Mouse (Mus musculus) cerebellum, postnatal 36 days (tissue): ENCODE results near the gene Pelo.

Experiments used
- DNase-seq, 2 experiments: peaks; one replicate each; pipeline ENCODE4 v3.0.0; 2021 to 2022; ENCODE audit warnings: mixed read lengths in 2 of 2

Pelo gene

DNA sequence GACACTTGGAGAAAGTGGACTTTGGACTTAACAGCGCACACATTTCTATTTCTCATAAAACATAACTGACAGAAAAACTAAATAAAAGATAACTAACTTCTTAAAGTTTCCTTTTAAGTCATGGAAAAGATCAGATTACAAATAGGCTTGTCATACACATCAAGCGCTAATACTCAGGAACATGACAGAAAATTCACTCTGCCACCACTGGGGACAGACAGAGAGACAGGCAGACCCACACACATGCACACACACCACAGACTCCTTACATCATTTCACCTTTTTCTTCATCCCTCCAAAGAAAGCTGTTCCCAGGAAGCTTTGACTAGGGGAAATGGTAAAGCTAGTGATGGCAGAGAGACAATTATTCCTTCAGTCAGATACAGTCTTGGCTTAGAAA, 5.4 kb upstream of the Pelo start:
- no peak for DNase-seq

DNA sequence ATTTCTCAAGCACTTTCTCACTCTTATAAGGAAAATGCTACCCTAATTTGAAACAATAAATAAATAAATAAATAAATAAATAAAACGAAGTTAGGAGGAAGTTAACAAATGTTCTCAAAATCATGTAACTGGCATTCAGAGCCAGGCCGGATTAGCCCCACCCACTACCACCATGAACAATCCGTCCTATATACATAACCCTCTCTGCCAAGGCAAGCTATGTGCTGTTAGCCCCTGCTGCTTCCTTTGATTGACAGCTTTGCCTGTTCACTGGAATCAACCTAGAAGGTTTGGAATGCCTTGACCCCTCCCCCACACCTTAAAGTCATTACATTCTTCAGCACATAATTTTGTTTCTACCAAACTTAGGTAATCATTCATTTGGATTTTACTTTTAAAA, 1.5 kb upstream of the Pelo start:
- no peak for DNase-seq

DNA sequence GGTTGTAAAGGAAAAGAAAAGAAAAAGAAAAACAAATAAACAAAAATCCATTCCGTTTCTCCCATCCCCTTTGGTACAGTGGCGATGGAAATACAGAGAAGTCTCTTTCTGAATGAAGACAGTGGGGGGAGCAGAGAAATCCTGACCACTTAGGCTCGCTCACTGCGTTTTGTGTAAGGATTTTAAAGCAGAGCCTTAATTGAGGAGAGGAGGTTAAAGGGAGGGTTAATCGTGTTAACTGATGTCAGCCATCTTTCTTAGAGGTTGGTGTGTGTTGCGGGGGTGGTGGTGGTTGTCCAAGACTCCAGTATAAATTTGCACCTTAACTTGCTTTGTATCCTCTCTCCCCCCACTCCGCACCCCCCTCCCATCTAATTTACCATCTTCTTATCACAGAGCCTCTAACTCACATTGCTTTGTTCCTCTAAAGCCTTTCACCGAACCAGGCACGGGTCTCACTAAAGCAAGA, 1.0 kb upstream of the Pelo start:
- no peak for DNase-seq

DNA sequence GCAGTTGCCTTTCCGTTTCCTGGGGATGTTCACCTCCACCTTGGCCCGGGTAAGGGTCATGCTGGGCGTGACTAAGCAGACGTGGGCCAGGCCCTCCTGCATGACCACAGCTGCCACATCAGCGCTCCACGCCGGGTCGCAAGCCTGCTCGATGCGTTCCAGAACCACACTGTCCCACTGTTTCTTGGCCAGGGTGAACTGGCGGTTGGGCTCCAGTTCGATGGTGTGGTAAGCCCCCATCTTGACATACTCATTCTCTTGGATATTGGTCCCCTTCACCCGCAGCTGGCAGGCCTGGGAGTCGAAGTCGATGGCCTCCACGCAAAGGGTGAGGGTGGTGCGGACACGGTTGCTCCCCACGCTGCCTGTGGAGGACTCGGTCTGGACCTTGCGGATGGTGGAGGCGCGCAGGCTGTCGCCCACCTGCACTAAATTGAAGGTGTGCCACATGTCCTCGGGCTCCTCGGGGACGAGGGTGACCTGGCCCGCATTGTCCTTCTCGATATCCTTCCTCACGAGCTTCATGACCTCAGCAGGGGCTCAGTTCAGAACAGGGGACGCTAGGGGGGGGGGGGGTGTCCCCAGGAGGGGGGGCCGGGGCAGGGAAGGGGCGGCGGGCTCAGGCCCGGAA, 476 bp downstream of the Pelo start:
- DNase-seq: peak; percentile 29 to 33

DNA sequence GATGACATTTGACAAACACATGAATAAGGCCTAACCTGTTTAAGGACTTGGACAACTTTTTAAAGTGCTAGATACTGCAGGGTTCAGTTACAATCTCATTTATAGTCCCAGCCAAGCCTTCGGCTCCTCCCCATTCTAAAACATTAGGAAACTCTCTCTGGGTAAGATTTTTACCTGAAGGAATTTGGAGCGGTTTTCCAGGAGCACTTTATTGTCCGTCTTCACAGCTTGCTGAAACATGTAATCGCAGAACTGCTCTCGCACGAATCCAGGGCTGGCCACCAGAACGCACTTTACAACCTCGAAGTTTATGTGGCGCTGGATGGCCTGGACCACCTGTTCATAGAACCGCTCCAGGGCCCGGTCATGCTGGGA, 979 bp downstream of the Pelo start:
- DNase-seq: no peak

DNA sequence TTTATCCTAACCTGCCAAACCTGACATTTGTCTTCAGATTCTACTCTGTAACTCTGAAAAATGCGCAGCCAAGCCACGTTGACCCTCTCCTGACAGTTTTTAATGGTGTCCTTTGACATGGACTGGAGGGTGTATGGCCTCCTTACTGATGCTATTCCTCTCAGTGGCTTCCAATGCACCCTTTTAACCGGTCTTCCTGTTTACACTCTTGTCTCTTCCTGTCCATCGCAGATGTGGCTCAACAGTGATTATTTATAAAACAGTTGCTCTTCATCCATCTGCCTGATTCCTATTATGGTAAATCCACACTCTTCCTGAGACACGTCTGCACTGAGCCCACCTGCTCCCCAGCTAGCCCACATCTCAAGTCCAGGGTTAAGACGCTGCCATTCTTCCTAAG, 4.0 kb downstream of the Pelo start:
- DNase-seq: no peak

DNA sequence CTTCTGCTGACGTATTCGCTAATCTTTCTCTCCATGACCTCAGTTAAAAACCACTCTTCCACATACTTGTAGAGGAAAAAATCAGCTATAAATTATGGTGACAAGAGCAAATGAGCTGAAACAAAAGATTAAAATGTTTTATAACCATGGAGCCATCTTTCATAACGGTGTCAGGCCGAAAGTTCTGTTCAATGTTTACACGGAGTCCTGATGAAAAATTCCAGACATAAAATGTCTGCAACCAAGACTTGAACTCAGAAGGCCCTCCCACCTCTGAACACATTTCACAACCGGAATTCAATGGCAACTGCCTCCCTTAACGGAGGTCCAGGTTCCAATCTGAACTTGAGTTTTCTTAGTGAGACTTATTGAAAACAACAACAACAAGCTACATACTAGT, 7.6 kb downstream of the Pelo start:
- no peak for DNase-seq

DNA sequence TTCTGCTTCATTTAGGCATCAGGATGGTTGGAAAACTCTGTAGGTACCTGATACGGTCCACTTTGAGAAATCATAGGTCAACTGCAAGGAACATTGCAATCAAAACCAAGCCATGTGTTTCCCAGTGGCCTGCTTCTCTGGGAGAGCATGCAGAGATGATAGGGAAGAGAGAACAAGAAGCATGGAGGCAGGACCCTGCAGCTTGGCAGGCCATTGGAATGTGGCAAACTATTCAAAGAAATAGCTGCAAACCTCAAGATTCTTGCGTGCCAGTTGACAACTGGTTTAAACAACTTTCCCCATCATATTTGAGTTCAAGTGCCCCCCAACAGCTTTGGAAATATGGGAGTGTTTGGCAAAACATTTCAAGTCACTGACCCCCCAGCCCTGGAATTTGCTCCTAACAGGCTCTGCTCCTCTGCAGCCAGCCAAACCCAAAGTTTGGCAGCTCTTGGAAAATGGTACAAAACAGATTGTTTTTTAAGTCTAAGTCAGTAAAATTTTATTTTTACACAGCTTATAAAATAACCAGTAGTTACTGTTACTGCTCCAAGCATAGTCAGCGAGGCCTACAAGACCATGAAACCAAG, 9.9 kb downstream of the Pelo start:
- no peak for DNase-seq

DNA sequence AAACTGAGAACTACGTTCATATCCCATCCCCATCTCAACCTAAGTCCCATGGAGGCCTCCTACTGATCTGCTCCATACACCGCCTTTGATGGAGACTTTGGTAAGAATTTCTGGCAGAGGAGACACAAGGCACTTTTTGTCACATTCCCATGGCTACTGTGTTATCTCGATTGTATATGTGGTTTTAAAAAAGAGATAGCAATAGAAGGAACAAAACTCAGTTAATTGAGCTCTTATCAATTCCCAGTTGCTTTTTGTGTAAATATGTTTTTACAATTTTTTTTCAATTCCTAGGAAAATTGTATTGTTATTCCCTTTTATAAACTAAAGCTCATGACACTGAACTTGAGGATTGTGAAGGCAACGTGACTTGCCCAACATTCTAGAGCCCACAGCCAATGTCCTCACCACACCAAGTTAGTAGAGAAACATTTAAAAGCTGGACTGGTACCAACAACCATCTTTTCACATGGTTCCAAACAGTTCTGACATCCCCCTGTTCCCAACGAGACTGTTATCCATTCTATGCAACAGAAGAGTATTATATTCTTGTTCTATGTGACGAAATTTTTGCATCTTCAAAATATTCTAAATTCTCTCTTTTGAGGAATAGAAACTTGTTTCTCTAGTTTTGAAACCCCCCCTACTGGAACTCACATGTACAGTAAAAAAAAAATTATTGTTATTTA, 10.8 kb downstream of the Pelo start:
- DNase-seq: no peak

DNA sequence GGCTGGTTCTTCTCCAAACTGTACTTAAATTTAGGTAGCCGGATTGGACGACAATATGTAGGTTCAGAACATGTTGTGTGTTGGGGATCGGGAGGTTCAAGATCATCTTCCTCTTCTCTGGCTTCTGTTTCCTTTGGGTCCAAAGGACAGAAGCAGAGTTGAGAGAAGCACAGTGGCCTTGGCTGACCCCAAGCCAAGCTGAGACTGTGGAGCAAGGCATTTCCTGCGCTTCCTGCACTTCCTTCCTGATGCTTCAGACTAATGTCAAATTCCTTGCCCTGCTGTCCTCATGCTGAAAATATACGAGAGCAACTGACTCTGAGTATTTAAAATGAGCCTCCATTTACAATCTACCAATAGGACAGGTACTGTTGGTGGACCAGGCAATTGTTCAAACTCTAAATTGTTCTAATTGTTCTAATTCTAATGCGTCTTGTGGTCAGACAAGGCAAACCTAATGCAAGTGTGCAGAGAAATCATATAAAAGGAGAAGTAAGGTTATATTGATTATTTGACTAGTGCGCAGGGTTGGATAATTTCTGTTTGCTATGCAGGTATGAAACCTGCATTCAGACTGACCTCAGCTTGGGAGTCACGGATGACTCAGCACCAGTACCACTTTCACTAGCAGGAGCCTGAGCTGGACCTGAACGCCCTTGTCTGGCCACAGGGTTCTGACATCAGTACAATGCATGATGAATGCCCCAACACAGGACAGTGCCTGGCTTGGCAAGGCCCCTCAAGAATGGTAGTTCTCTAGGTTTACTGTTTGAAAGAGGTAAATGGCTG, 12.4 kb downstream of the Pelo start:
- DNase-seq: no peak

DNA sequence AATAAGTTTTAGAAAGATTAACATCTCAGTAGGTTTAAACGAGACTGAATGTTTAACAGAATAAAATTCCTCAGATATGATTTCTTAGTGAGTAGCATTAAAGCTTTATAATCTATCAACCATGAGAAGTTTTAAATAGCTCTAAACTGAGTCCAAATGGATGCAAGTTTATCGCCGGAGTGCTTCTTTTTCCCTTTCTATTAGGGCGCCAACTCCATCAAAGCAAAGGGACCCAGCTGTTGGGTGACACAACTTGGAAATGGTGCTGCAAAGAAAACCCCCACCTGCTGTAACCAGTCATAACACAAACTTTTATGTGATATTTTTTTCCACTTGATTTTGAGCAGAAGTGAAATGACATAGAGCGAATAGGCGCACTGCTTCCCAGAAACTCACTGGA, 17.6 kb downstream of the Pelo start:
- DNase-seq: no peak

DNA sequence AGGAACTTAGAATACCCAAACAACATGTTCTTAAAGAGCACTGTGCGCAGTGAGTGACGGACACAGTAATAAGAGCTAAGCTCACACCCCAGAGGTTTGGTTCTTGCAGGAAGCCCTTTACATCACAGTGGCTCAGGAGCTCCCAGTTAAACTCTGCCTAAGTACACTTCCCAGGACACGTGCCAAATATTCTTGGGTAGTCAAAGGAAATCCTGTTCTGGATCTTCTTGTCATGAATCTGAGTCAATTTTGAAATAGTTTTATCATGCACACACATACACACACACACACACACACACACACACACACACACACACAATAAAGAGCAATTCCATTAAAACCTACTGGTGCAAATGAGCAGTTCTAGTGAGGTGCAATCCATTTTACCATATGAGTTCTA, 18.6 kb downstream of the Pelo start:
- no peak for DNase-seq

DNA sequence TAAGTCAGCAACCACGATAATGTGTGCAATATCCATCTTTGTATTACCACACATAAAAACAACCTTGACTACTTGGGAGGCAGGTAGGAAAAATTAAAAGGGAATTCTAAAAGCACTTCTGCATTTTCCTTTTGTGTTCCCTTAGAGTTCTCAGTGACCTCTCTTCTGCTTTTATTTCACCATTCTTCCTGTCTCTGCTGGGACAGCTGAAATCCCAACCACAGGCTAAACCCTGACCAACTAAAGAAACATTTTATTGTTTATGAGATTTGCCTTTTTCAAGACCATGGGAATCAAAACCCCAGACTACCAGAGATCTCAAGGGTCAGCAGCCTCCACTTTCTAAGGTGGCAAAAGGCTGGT, 22.0 kb downstream of the Pelo start:
- no peak for DNase-seq

DNA sequence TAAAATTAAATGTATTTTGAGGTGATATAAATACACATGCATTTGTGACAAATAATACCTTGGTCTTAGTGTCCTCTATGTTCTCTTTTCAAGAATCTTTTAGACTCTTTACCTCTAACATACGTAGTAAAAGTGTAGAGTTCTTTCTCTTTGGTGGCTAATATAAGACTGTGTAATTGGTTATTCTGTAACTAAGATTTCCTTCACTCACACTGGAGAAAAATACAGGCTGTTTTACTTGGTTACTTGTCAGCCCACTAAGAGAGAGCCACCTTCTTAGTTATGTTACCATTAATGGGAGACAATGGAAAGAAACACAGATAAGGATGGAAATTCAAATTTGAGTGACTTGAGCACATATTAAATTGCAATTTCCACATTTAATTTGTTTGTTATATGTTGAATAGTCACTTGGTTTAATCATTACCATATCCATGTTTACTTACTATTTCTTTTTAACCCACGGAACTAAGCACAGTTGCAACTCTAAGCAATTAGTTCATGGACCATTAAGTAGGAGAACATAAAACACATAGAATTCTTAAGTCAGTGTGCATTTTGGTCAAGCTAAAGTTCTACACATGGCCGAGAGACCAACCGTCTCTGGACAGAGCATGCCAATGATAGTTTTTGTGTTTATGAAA, 22.5 kb downstream of the Pelo start:
- DNase-seq: no peak

DNA sequence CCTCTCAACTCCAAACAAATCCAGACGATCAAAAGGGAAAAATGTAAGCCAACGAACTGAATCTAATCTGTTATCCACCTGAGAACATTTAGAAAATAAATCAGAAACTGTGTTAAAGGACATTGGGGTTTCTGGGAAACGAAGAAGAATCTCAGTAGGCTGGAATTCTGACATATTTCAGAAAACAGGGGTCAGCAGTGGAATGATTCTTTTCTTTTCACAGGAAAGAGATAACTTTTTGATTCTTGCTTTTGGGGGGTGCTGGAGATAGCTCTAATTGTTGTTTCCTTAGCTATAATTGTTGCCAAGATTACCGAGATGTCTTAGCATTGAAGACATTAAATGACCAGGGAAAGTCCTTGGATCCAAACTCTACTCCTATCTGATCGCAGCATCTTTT, 32.4 kb downstream of the Pelo start:
- no peak for DNase-seq

DNA sequence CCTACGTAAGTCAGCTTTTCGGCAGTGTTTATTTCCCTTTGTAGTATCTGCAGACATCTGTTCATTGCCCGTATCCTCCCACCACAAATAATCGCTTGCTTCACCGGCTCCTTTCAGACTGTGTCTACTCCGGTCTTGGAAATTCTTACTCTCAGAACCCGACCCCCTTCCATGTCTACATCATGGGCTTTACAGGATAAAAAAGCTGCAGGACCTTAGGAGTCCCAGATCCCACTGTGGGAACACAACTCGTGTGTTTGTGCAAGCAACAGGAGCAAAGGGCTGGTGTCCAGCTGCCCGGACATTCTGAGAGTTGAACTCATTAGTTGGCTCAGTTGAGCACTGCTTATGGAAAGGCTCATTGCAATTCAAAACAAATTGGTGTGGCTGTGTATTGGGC, 35.2 kb downstream of the Pelo start:
- DNase-seq: no peak

DNA sequence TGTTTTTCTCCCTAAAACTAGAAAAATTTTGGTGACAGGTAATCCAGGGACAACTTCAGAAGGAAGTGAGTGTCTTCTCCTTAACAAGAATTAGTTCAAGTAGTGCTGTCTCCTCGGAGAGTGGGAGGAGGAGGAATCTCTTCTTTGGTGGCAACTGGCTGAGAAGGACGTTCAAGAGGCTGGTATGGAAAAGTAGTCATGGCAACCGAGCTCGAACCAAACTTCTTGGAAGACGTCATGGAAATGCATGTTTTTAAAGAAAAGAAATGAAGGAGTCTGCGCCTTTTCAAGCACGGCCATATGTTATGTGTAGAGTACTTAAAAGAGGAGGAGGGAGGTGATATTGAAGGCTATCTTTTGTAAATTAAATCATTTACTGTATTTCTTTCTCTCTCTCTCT, 37.4 kb downstream of the Pelo start:
- DNase-seq: no peak

DNA sequence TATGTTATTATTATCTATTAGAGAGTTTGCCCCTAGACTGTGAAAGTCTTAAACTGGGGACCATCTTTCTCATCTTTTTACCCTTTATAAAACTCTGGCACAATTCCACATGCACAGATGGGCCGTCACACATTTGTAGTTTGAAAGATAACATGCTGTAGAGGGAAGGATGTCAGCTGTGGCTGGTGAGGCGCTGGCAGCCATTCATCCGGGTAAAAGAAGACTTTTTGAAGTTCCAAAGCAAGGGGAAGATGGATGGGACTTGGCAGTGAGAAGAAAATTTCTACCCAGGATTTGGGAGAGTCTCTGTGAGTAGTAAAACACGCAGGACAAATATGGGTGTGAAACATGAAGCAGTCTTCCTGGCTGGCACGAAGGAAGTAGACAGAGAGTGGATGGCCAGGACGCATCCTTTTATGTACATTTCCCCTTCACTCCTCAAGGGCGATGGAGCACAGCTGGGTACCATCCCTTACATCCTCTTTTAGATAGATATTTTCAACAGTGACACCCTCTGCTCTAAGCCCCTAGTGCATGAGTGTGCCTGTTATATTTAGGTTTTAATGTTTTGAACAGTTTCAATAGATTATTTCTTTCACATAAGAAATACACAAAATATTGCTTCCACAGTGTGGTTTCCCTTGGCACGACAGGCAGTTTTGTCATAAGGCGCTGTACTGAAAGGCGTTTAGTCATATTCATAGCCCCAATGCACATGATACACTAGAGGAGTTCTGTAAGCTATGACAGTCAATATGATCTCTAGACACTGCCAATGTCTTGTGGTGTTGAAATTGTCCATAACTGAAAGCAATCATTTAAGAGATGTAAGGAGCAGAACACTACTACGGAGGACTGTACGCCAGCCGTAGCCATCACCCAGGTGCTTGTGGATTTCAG, 39.1 kb downstream of the Pelo start:
- no peak for DNase-seq

DNA sequence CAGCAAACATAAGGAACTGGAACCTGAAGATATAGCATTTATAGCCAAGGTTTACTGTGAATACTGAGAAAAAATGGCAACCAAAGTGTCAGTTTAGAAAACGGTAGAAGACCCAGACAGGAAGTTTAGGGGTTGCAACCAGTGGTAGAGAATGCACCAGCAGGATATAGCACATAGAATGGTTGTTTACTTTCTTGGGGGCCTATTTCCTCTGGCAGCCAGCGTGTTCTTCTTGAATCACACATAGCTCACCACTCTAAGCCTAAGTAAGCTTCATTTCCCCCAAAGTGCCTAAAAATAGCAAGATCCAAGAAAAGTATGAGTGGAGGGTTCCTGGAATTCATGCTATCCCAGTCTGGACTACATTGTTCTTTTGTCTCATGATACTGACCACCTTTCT, 47.3 kb downstream of the Pelo start:
- DNase-seq: no peak
